Mouse (Mus musculus): Measurements from ENCODE around the gene Fhit. TPM values are rescaled to one million over a fixed set of nuclear protein-coding genes. Genes with fewer than 3 reads are reported as not detected.
"Not testable (repeated sequence)": the region's sequence is repeated elsewhere in the genome, so short reads cannot be mapped to it uniquely, and the experiment has no call there.

Gene Fhit
- total RNA-seq, 2 experiments from 2014 or later: 8.6 to 10.8 TPM

GRCm38 (mm10) chr14:10933667-10934066 is 228.2 kb downstream of the Fhit start:
- no peak for DNase-seq

- DNase-seq: no peak
These were observed 243.7 kb downstream of the Fhit start for GRCm38 (mm10) chr14:10917893-10918803.

- DNase-seq: no peak
These were observed 253.8 kb downstream of the Fhit start for GRCm38 (mm10) chr14:10908011-10908410.

- DNase-seq: no peak
These were observed 279.1 kb downstream of the Fhit start for GRCm38 (mm10) chr14:10882759-10883158.

GRCm38 (mm10) chr14:10880749-10881148 is 281.1 kb downstream of the Fhit start:
- no peak for DNase-seq

GRCm38 (mm10) chr14:10874595-10875372 is 287.1 kb downstream of the Fhit start:
- no peak for DNase-seq

- no peak for DNase-seq
These were observed 304.2 kb downstream of the Fhit start for GRCm38 (mm10) chr14:10857606-10858005.

- no peak for DNase-seq
These were observed 309.9 kb downstream of the Fhit start for GRCm38 (mm10) chr14:10851936-10852335.

- no peak for DNase-seq
These were observed 325.8 kb downstream of the Fhit start for GRCm38 (mm10) chr14:10836001-10836400.

GRCm38 (mm10) chr14:10824819-10825218 is 337.0 kb downstream of the Fhit start:
- no peak for DNase-seq

GRCm38 (mm10) chr14:10813551-10813950 is 348.3 kb downstream of the Fhit start:
- DNase-seq: no peak

- no peak for DNase-seq
These were observed 363.2 kb downstream of the Fhit start for GRCm38 (mm10) chr14:10798489-10799180.

- DNase-seq: no peak
These were observed 364.2 kb downstream of the Fhit start for GRCm38 (mm10) chr14:10797595-10797994.

GRCm38 (mm10) chr14:10795498-10796075 is 366.2 kb downstream of the Fhit start:
- DNase-seq: no peak

- no peak for DNase-seq
These were observed 377.9 kb downstream of the Fhit start for GRCm38 (mm10) chr14:10783929-10784328.

GRCm38 (mm10) chr14:10778721-10779120 is 383.1 kb downstream of the Fhit start:
- peak; percentile 26 for DNase-seq

GRCm38 (mm10) chr14:10754883-10755282 is 407.0 kb downstream of the Fhit start:
- DNase-seq: not testable (repeated sequence)

- DNase-seq: no peak
These were observed 423.8 kb downstream of the Fhit start for GRCm38 (mm10) chr14:10738076-10738475.

- no peak for DNase-seq
These were observed 439.3 kb downstream of the Fhit start for GRCm38 (mm10) chr14:10722525-10722924.

GRCm38 (mm10) chr14:10712916-10713315 is 448.9 kb downstream of the Fhit start:
- DNase-seq: peak; percentile 1

- no peak for DNase-seq
These were observed 449.3 kb downstream of the Fhit start for GRCm38 (mm10) chr14:10712522-10712881.

- no peak for DNase-seq
These were observed 449.9 kb downstream of the Fhit start for GRCm38 (mm10) chr14:10711841-10712521.
